Mouse (Mus musculus): ENCODE data around the gene Plac8.
A peak's percentile ranks its signal among the peaks of the same experiment; 100 is the strongest.

Plac8 gene

DNA sequence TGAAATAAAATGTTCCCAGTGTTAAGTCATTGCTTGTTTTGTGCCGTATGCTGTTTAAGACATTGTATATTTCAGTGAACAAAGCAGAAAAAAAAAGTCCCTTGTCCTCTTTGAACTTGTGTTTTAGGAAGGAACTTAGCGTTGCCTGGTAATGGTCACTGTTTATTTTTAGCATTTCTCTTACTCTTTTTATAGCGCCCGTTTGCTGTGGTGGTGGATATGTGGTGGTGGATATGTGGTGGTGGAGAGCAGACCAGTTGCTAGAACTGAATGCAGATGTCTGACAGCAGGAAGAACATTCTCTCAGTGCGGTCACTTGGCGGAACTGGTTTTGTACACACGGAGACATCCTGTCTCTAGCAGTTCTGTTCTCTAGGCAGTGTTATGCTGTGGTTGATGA lies 45.9 kb downstream of the Plac8 start:
- peak; percentile 29 for DNase-seq

DNA sequence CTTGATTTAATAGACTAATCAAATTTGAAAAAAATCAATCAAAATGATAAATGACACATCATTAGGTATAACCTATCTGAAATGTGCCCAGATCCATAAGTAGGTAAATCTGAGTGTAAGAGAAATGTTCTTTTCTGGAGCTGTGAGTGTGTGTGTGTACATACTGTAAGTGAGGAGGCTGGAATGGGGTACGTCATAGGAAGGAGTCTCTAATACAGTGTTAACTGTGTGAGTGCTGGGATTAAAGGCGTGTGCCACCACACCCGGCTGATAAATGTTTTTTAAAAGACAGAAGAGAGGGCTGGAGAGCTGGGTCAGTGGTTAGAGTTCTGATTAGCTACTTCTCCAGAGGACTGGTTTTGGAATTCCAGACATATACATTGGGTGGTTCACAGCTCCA lies 46.4 kb downstream of the Plac8 start:
- DNase-seq = no peak

DNA sequence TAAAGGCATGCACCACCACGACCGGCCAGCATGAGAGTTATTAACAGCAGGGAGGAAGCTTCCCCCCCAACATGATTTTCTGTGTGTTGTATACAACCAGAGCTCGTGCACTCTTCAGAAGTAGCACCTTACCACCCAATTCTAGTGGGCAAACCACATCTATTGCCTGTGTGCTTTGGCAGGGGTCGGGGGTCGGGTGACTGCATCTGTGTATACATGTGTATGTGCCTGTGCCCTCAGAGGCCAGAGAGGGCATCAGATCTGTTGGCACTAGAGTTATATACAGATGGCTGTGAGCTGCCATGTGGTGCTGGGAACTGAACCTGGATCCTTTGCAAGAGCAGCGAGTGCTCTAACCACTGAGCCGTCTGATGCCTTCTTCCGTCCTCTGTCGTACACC lies 47.1 kb downstream of the Plac8 start:
- no peak for DNase-seq

DNA sequence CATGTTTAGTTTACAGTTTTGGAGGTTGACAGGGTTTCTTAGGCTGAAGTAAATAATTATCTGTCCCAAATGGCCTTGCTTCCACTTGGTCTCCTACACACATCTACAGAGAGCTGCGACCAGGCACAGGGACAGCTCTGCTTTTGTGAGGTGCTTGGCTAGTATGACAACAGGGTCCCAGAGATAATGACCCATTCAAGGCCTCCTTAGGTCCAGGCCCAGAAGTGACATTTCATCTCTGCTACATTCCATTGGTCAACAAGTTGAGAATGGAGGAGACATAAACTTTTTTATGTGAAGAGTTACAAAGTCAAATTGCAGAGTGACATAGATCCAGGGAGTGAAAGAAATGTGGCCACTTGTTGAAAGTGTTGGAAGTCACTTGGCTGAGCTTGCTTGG lies 48.7 kb downstream of the Plac8 start:
- DNase-seq = no peak

DNA sequence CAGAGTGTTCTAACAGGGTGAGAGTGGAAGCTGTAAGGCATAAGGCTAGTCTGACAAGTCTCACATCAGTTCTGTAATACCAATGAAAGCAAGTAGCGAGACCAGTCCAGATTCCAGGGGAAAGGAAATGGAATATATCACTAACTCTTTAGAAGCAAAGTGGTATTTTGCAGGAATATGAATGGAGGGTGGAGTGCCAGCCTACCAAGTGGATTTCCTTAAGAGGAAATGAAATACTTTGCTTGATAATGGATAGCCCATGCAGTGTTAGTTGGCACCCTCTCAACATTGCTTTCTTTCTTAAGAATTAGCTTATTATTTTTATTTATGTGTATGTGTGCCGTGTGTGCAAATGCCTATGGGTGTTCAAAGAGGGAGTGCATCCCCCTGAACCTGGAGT lies 51.8 kb downstream of the Plac8 start:
- no peak for DNase-seq

DNA sequence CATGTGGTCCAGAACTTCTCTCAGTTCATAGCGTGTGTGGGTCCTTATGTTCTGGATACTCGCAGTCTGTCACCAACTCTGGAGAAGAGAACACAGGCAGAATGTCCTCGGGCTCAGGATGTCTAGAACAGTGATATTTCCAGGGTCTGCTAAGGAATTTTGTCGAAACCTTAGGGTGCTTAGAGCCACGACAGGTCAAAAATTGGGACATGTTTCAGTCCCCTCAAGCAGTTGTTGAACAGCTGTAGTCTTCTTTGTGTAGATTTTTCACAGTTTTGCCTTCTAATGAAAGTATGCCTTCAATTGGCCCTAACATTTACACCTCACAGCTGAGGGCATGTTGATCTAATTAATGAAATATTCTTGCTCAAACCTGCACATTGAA lies 53.0 kb downstream of the Plac8 start:
- no peak for DNase-seq

DNA sequence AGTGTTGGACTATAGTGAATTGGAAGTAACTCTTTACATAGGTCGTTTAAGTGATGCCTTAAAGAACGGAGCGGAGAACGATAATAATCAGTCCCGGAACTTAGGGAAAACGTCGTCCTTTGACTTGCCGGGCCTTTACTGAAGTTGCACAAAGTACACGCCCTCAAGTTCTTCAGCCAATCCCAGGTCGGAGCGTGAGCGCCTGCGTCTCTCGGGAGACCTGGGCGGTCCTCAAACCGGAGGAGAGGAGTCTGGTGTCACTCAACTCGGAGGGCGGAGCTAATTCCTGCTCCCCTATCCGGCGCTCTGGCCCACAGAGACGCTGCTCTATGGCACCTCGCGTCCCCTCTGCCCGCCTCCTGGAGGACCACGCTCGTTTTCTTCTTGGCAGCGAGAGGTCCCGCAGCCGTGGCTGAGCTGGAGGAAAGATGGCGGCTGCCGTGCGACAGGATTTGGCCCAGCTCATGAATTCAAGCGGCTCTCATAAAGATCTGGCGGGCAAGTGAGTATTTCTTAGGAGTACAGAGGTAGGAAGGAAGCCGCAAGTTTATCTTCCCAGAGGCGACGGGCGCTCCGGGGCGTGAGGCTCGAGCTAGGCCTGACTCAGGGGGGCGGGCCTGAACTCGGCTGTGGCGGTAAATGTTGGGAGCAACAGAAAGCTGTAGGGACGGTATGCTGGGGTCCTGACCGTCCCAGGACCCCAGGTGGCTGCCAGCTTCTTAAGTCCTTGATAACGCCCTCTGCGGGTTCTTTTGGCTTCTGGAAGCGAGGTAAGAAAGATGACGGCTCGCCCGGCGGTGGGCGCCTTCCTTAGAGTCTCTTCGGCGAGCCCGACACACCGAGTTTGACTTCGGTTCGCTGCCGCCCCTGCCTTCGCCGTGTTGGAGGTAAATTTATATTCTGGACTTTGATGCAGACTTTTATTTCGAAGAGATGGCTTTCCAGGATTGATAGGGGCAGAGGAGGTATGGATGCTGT lies 53.7 kb downstream of the Plac8 start, which contains the start of gene Cops4:
TSS of gene Cops4 (plus strand) at position 261 of the 978 bp plus-strand sequence.
- peak; percentile 99 for DNase-seq

DNA sequence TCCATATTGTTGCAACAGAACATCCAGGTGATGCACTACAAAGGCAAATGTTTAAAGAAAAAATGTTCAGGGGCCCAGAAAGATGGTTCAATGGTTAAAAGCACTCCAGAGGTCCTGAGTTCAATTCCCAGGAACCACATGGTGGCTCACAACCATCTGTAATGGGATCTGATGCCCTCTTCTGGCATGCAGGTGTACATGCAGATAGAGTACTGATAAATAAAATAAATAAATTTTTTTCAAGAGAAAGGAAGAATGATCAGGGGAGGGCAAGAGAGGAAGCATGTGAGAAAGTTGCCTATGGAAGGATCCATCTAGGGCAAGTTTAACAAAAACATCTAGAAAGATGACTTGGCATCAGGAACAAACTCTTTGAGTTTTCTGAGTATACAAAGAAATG lies 59.5 kb downstream of the Plac8 start:
- no peak for DNase-seq

DNA sequence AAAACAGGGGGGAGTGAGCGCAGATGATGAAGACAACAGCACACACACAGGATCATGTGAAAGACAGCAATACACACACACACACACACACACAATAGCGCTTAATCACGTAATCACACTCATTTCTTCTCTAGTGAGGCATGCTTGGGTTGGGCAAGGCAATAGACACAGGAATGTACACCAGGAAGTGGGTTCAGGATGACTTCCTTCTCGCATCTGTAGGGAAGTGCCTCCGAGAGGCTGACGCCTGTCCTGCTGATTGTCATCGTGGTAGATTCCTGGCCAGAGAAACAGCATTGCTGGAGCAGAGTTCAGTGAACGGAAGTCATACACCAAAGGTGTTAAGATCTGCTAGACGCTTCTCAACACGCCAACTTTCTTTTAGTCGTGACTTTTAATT lies 62.8 kb downstream of the Plac8 start:
- DNase-seq = no peak
